Mouse (Mus musculus): ENCODE data around the gene Rbm5.

The Rbm5 gene

DNA sequence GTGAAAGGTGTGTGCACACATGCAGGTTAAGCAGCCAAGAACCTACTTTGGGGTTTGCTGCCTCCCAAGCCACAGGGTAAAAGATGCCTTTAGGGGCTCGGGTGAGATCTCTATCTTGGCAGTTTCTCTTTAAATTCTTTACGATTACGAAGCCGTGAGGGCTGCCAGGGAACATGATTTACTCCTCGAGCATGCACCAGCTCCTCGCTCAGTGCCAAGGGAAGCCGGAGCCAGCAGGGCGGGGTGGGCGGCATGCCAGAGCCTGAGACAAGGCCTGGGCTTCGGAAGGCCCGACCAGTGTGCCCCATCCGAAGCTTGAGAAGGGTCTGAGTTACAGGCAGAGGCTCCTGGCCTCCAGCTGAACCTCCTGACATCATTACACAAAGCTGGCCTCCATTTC is 69.2 kb downstream of the Rbm5 start:
- no peak for DNase-seq (ENCODE audit: low spot score in 2 of 2)

DNA sequence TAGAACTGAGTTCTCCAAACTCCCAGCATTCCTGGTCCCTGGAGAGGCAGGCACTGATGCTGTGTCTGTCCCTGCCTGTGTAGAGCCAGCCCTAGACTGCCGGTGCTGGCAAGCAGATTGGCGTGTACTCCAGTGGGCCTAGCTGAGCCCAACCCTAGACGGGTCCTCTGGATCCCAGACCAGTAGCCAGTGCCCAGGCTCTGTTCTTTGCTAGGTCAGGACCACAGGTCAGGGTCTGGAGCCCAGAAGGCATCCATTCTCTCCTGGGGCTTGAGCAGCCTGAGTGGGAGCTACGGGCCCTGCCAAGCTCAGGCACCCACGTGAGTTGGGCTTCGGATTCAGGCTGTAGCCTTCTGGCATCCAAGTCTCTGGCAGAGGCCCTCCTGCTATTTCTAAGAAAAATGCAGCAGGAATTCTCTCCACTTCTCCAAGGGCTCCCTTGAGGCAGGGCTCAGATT is 70.7 kb downstream of the Rbm5 start:
- DNase-seq (ENCODE audit: low spot score in 2 of 2), result no peak

DNA sequence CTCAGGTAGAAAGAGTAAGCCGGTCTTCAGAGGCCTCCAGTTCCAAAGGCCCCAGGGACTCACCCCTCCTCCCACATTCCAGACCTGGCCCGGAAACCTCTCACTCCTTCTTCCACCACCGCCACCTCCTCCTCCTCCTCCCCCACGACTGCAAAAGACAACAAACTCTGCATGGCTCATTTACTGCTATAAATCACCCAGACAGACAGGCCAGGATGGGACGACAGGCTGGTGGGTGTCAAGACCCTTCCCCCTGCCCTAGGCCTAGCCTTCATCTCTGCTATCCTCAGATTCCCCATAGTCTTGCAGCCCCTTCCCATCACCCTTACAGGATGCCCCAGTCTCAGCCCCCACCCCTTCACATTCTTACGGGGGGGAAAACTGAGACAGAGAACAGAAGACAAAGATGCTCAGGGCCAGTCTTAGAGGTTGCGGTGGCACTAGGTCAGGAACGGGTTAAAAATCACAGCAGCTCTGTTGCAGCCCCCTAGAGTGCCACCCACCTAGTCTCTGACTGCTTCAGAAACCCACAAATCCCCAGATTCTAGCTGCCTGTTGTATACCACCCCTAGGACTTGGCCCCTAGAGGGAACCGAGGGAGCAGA is 71.3 kb downstream of the Rbm5 start:
- DNase-seq (ENCODE audit: low spot score in 2 of 2), result no peak

DNA sequence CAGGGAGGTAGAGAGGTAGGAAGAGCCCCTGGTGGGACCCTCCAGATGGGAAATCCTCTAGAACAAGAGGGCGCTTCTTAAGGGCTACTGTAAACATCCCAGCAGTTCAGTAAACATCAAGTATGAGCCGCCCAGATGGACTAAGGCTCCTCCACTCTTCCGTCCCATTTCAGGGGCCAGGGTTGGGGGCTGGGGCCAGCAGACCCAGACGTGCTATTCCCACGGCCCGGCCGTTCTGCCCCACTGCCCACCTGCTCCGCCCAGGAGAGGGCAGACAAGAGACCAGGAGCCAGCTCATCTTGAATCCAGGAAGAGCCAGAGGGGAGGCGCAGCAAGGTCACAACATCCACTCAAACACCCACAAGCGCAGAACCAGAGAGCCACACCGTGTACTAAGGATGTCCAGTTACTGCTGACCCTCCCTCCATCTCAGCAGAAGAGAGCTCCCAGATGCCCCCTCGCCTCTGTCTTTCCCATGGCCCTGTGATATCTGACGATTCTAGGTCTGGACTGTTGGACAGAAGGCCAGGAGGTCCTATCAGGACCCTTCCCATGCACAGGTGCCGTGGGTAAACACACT is 72.1 kb downstream of the Rbm5 start:
- no peak for DNase-seq (ENCODE audit: low spot score in 2 of 2)

DNA sequence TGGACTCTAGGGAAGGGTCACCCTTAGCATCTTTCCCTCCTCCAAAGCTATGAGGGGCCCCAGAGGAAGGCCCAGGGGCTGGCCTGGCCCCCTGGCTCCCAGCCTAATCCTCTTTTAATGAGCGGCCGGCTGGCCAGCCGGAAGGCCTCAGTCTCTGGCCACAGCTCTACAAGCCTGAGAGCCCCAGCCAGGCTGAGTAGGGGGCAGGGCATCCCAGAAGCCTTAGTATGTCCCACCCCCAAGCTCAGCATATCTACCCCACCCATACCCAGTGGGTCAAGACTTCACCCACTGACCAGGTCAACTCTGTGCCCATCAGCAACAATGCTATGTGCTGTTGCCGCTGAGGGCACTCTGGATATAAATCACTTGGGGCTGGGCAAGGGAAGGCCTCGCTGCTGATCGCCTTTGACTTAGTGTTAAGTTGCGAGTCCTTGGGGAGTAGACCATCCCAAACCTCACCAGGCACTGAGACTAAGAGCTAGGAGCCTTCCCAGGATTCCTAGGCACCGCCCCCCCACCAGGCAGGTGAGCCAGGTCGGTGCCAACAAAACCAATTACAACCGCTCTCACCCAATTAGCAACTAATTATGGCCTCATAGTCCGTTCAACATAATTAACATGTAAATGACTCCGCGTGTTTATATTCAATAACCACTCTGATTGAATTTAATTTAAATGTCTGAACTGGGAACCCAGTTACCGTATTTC is 72.8 kb downstream of the Rbm5 start:
- no peak for DNase-seq (ENCODE audit: low spot score in 2 of 2)

DNA sequence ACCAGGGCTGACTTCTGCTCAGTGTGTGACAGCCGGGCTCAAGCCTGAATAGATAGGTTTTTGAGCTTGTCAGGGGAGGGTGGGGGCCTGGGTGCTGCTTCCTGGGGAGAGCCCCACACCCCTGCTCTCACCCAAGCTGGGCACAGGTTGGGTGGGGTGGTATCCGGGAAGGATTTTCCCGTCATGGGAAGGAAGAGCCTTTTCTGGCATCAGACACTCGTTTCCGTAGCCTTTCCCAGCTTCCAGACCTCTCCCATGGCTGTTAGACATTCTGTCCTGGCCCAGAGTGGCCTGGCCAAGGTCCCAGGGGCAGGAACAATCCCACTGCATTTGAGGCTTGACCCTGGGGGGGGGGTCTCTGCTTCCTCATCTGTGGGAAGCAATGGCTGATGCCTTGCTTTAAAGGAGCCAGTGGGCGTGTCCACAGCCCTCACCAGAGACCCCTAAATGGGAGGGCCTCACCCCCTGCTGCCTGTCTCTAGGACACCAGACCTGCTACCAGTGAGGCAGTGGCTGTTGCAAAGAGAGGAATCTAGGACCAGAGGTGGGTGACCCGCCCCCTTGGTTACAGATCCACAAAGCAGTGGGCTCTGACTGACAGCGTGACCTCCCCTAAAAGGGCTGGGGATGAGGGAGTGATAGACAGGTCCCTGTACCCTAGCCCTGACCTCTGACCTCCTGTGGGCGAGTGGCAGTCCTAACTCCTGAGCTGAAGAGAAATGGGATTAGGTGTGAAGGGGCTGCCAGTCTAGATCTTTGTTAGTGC is 73.8 kb downstream of the Rbm5 start:
- no peak for DNase-seq (ENCODE audit: low spot score in 2 of 2)

DNA sequence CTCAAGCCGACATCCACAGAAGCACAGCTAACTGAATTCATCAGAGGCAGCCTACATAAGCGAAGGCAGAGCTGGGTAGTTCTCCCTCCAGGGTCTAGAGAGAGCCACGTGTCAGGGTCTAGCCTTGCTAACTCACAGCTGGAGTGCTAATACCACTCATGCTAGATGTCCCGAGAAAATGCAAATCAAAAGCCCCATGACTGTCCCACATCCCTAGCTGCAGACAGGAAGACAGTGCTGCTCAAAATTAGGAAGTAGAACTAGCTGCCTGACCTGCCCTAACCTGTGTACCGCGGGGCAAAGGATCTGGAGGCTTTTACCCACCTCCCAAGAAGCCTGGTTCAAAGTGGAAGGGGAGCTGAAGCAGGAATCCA is 74.7 kb downstream of the Rbm5 start:
- DNase-seq (ENCODE audit: low spot score in 2 of 2), result no peak

DNA sequence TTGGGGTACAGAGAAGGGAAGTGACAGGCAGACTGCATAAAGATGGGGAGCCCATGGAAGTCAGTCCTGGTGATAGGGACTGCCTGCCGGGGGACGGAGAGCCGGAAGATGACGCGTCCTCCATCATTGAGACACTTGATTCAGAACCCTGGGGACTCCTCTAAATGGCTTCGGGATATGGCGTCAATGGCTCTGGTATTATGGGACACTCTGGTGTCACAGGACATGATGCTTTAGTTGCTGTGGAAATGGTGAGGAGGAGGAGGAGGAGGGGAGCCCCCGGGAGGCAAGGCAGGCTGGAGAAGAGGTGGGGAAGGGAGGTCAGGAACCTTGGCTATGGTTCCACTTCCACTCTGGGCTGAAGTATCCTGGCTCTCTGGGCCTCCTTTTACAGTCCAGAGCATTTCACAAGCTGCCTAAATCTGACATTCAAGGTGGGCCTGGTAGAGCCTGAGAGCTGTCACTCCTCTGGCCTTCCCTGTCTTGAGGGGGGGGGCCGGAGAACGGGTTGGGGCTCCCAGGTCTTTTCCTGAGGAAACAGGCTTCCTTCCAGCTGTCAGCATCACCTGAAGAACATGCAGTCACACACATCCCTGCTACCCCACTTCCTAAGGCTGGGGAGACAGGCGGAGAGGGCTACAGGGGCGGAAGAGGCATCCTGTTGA is 75.2 kb downstream of the Rbm5 start:
- DNase-seq (ENCODE audit: low spot score in 2 of 2), result no peak

DNA sequence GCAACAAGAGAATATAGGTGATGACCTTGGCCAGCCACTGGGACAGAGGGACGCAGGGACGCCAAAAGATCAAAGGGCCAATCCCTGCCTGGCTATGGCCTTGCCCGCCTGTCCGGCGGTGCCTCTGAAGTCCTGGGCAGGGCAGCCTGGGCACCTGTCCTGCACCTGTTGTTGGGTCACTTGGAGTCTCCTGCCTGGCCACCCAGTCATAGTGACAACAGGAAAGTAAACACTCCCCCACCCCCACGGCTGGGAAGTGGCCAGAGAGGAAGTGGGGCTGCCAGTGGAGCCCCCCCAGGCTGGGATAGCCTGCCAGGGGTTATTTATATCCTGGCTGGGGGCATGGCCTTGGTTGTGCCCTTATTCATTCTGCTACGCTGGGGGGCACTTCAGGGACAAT is 76.2 kb downstream of the Rbm5 start:
- DNase-seq (ENCODE audit: low spot score in 2 of 2), result no peak

DNA sequence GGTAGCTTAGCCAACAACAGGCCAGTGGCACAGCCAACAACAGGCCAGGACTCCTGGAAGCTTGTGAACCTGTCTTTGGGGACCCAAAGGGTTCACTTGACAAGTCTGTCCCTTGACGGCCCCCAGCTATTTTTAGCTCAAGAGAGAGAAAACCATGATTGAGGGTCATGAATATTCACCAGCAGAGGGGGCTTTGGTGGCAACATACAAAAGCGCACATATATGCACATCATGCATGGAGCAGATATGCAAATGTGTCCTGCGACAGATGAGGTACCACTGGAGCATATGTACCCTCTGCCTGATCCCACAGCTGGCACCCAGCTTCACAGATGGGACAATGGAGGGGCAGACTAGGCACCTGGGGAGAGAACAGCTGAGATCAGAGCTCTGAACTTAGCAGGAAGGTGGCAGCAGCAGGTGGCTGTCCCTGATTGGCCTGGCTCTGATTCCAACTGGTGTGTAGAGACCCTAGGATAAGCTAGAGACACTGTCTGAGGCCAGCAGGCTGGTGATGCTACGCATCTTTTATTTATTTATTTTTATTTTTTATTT is 77.3 kb downstream of the Rbm5 start:
- DNase-seq (ENCODE audit: low spot score in 2 of 2), result no peak

DNA sequence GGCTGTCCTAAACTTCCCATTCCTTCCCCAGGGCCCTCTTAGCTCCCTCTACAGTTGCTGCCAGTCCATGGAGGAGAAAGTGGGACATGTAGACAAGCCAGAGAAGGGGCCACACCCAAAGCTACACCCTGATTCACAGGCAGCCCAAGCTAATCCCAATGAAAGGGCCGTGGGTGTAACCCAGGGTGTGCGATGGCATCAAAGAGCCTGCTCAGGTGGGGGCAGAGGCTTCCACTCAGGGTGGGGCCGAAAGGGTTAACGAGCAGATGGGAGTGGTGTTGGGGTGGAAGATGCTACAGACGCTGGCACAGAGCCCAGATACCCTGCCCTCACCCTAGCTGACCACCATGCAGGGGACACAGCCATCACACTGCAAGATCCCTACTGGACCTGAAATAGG is 78.0 kb downstream of the Rbm5 start:
- DNase-seq (ENCODE audit: low spot score in 2 of 2), result no peak

DNA sequence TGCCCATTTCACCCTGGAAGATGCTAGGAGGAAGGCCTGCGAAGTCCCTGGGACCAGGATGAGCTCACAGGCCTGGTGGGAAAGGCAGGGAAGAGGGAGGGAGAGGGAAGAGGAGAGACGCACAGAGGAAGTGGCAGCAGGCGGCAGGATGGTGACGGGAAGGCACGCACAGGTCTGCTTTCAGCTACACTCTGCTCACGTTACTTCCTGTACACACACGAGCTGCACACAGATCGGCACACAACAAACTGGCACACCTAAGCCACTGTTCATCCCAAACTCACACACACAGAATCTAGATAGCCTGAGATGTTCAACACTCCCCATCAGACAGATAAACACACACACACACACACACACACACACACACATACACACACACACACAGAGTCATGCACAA is 80.4 kb downstream of the Rbm5 start:
- no peak for DNase-seq (ENCODE audit: low spot score in 2 of 2)

Data from spleen, postnatal 4 days (tissue).